Mouse (Mus musculus) forebrain, embryonic 16.5 days (tissue): Measurements from ENCODE around the gene Cyp2c23. TPM values are rescaled to one million over a fixed set of nuclear protein-coding genes. Genes with fewer than 3 reads are reported as not detected.

Source experiments
- ATAC-seq: fragments of 200-750 bp; cut with Nextera tagmentation; 2 replicates; pipeline ENCODE4 v1.8.0; 2017; ENCODE audit warnings: mild to moderate bottlenecking, moderate library complexity
- H3K27ac ChIP-seq: fragments of 300-500 bp; sonication (generic); 2 replicates; pipeline ENCODE4 v1.5.1; 2014; ENCODE audit warnings: low read length, control low read depth
- H3K27me3 ChIP-seq: fragments of 300-500 bp; sonication (generic); replicated peaks from 2 replicates; pipeline ENCODE4 v1.6.1; 2014; ENCODE audit warnings: low read length; ENCODE audit not compliant: control insufficient read depth, insufficient read depth
- H3K36me3 ChIP-seq: fragments of 300-500 bp; sonication (generic); 2 replicates; pipeline ENCODE4 v1.6.1; 2014; ENCODE audit not compliant: control insufficient read depth, insufficient read depth
- H3K4me1 ChIP-seq: fragments of 300-500 bp; sonication (generic); replicated peaks from 2 replicates; pipeline ENCODE4 v1.6.1; 2014; ENCODE audit warnings: low read length; ENCODE audit not compliant: control insufficient read depth, insufficient read depth
- H3K4me2 ChIP-seq: fragments of 300-500 bp; sonication (generic); 2 replicates; pipeline ENCODE4 v1.6.1; 2014; ENCODE audit warnings: mild to moderate bottlenecking, low read length, control low read depth
- H3K4me3 ChIP-seq: fragments of 300-500 bp; sonication (generic); replicated peaks from 2 replicates; pipeline ENCODE4 v1.5.1; 2014; ENCODE audit warnings: mild to moderate bottlenecking, low read length, control low read depth
- H3K9ac ChIP-seq: fragments of 300-500 bp; sonication (generic); replicated peaks from 2 replicates; pipeline ENCODE4 v1.6.1; 2014; ENCODE audit warnings: low read depth, low read length, control low read depth
- H3K9me3 ChIP-seq: fragments of 300-500 bp; sonication (generic); 2 replicates; pipeline ENCODE4 v1.6.1; 2016; ENCODE audit warnings: low read length; ENCODE audit not compliant: control insufficient read depth
- WGBS: fragments of 180-500 bp; shearing (Covaris S2); extraction: QIAGEN DNeasy Blood & Tissue Kit; methylation state at CpG from one replicate; pipeline ENCODE4 v1.1.7; 2014; 5-methylcytosine and 5-hydroxymethylcytosine counted together
- polyA plus RNA-seq: library from polyadenylated mRNA; unstranded; fragments of >200 nt; fragmentation: Nextera tagmentation; extraction: Ambion mirVana; gene quantifications from 2 replicates; pipeline ENCODE4 v1.2.1, GENCODE M21; 2015

Cyp2c23 gene
- polyA plus RNA-seq, 1 experiment from 2014 or later, result not detected

GRCm38 (mm10) chr19:44032046-44032744, 3.2 kb upstream of the Cyp2c23 start:
- WGBS, result 96% methylated on average over 11 of the region's 11 CpGs
- Histone ChIP-seq H3K4me2 (no peak overlapping the region), H3K9me3 (no peaks in the 10 kb centered on the region), H3K9ac (no peak overlapping the region), H3K36me3 (peaks cover 12% of the 10 kb centered on the region; the same call in 1 of the 2 replicates), H3K4me1 (no peaks in the 10 kb centered on the region), H3K4me3 (no peak overlapping the region), H3K27ac (no peak overlapping the region), H3K27me3 (no peaks in the 10 kb centered on the region)
- no peak for ATAC-seq

DNA sequence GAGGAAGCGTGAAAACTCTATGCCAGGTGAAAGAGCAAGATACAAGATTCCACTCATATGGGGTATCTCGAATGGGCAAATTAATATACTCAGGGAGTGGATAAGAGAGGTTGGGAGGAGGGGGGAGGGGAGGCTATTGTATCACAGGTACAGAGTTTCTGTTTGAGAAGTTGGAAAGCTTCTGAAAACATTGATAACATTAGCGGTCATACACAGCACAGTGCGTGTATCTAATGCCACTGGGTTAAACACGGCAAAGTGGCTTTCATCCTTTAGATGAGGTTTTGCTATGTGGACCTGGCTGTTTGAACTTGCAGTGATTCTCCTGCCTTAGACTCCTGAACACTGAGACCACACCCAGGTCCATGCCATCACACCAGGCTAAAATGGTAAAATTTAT, 1.0 kb upstream of the Cyp2c23 start:
- H3K4me1 ChIP-seq, result no peaks in the 10 kb centered on the region
- H3K27me3 ChIP-seq, result no peaks in the 10 kb centered on the region
- no peak overlapping the region for H3K9ac ChIP-seq
- 92% methylated on average over 5 of the region's 5 CpGs for WGBS
- no peaks in the 10 kb centered on the region for H3K9me3 ChIP-seq
- H3K4me2 ChIP-seq, result no peak overlapping the region
- no peak overlapping the region for H3K27ac ChIP-seq
- H3K4me3 ChIP-seq, result no peak overlapping the region
- no peak for ATAC-seq
- peaks cover 5% of the 10 kb centered on the region; the same call in 1 of the 2 replicates for H3K36me3 ChIP-seq

- Histone ChIP-seq H3K27me3 (no peaks in the 10 kb centered on the region), H3K27ac (no peak overlapping the region), H3K4me3 (no peak overlapping the region), H3K9me3 (no peaks in the 10 kb centered on the region), H3K36me3 (no peaks in the 10 kb centered on the region), H3K4me2 (no peak overlapping the region), H3K9ac (no peak overlapping the region), H3K4me1 (no peaks in the 10 kb centered on the region)
- 75% methylated on average over 8 of the region's 8 CpGs for WGBS
- ATAC-seq, result no peak
Observed at GRCm38 (mm10) chr19:44026956-44027530, 2.0 kb downstream of the Cyp2c23 start.

DNA sequence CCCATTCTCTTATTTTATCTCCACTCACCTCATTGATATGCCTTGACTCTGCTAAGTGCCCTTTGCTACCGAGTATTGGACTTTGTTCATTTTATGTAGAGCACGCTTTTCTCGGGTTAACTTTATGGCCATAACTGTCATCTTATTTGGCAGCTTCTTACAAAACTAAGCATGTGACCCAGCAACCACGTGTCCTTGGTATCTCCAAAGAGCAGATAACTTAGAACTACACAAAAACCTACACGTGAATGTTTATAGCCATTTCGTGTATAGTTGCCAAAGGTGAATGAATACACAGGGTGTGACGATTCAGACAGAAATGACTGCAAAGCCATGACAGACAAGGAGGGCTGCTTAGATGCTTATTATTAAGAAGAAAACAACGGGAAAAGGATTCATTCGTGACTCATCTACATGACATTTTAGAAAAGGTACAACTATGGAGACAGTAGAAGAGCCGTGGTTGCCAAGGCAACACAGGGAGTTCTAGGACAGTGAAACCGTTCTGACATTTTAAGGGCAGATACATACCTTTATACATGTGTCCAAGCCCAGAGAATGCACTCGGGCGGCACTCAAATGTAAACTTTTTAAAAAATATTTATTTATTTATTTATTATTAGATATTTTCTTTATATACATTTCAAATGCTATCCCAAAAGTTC, 4.0 kb downstream of the Cyp2c23 start:
- H3K4me2 ChIP-seq, result no peak overlapping the region
- no peak overlapping the region for H3K27ac ChIP-seq
- WGBS, result 91% methylated on average over 13 of the region's 13 CpGs
- H3K4me1 ChIP-seq, result no peaks in the 10 kb centered on the region
- no peaks in the 10 kb centered on the region for H3K36me3 ChIP-seq
- no peak for ATAC-seq
- no peaks in the 10 kb centered on the region for H3K27me3 ChIP-seq
- H3K9ac ChIP-seq, result no peak overlapping the region
- no peak overlapping the region for H3K4me3 ChIP-seq
- H3K9me3 ChIP-seq, result no peaks in the 10 kb centered on the region

GRCm38 (mm10) chr19:44023066-44023465, 5.9 kb downstream of the Cyp2c23 start:
- Histone ChIP-seq H3K27ac (no peak overlapping the region), H3K9me3 (no peaks in the 10 kb centered on the region), H3K9ac (no peak overlapping the region), H3K4me3 (no peak overlapping the region), H3K27me3 (no peaks in the 10 kb centered on the region), H3K36me3 (no peaks in the 10 kb centered on the region), H3K4me2 (no peak overlapping the region), H3K4me1 (no peaks in the 10 kb centered on the region)
- no peak for ATAC-seq
- 74% methylated on average over 5 of the region's 5 CpGs for WGBS

DNA sequence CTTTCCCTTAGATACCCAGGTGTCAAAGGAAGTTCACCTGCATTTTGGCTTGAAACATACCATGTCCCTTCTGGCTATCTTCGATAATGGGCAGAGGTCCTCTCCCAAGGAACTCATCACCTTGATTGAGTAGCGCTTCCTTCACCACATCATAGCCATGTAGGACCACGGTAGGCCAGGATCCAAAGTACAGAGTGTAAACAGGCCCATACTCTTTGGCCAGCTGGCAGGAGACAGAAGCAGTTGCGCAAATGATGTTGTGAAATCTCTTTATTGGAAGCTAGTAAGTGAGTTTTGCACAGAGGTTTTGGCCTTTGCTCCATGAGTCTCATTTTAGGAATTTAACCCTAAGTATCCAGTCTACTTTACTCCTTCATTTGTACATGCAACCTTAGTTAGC, 7.5 kb downstream of the Cyp2c23 start:
- no peak overlapping the region for H3K4me3 ChIP-seq
- ATAC-seq, result no peak
- no peaks in the 10 kb centered on the region for H3K4me1 ChIP-seq
- H3K27ac ChIP-seq, result no peak overlapping the region
- H3K4me2 ChIP-seq, result no peak overlapping the region
- no peaks in the 10 kb centered on the region for H3K9me3 ChIP-seq
- no peaks in the 10 kb centered on the region for H3K27me3 ChIP-seq
- WGBS, result 95% methylated on average over 4 of the region's 4 CpGs
- no peak overlapping the region for H3K9ac ChIP-seq
- no peaks in the 10 kb centered on the region for H3K36me3 ChIP-seq

GRCm38 (mm10) chr19:44019739-44020138, 9.3 kb downstream of the Cyp2c23 start:
- ATAC-seq, result no peak
- no peak overlapping the region for H3K4me2 ChIP-seq

DNA sequence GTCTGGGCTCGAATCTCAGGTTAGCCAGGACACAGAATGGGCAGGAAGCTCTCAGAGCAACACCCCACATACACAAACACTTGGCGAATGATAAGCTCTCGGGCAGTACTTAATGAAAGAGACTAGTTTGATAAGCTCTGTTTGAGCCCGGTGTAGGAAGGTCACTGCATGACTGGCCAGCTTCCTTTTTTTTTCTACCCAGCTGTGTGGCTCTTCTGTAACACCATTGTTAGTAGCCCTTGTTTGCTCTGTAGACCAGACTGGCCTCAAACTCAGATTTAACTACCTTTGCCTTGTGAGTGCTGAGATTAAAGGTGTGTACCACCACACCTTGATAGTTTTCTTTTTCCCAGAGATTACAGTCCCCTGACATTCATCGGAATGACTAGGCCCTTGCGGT, 15.1 kb downstream of the Cyp2c23 start:
- Histone ChIP-seq H3K27me3 (no peaks in the 10 kb centered on the region), H3K9me3 (no peaks in the 10 kb centered on the region), H3K4me1 (no peaks in the 10 kb centered on the region), H3K27ac (no peak overlapping the region), H3K4me3 (no peak overlapping the region), H3K9ac (no peak overlapping the region), H3K4me2 (no peak overlapping the region), H3K36me3 (no peaks in the 10 kb centered on the region)
- 88% methylated on average over 6 of the region's 6 CpGs for WGBS
- no peak for ATAC-seq

More at GRCm38 (mm10) chr19:44019739-44020138, 9.3 kb downstream of the Cyp2c23 start:
- 41% methylated on average over 7 of the region's 7 CpGs for WGBS
- no peaks in the 10 kb centered on the region for H3K36me3 ChIP-seq
- H3K9ac ChIP-seq, result no peak overlapping the region
- H3K27ac ChIP-seq, result no peak overlapping the region
- H3K27me3 ChIP-seq, result no peaks in the 10 kb centered on the region
- H3K4me1 ChIP-seq, result no peaks in the 10 kb centered on the region
- no peak overlapping the region for H3K4me3 ChIP-seq
- H3K9me3 ChIP-seq, result no peaks in the 10 kb centered on the region

- H3K4me1 ChIP-seq, result no peaks in the 10 kb centered on the region
- no peak overlapping the region for H3K4me2 ChIP-seq
- H3K9me3 ChIP-seq, result no peaks in the 10 kb centered on the region
- H3K27me3 ChIP-seq, result no peaks in the 10 kb centered on the region
- H3K36me3 ChIP-seq, result no peaks in the 10 kb centered on the region
- WGBS, result 60% methylated on average over 15 of the region's 15 CpGs
- H3K27ac ChIP-seq, result no peak overlapping the region
- ATAC-seq, result no peak
- H3K4me3 ChIP-seq, result no peak overlapping the region
- no peak overlapping the region for H3K9ac ChIP-seq
Observed at GRCm38 (mm10) chr19:44008784-44009183, 20.2 kb downstream of the Cyp2c23 start.
